Comparison of ENCODE assay signal across 8 mouse cellular contexts in the genomic region with DNA sequence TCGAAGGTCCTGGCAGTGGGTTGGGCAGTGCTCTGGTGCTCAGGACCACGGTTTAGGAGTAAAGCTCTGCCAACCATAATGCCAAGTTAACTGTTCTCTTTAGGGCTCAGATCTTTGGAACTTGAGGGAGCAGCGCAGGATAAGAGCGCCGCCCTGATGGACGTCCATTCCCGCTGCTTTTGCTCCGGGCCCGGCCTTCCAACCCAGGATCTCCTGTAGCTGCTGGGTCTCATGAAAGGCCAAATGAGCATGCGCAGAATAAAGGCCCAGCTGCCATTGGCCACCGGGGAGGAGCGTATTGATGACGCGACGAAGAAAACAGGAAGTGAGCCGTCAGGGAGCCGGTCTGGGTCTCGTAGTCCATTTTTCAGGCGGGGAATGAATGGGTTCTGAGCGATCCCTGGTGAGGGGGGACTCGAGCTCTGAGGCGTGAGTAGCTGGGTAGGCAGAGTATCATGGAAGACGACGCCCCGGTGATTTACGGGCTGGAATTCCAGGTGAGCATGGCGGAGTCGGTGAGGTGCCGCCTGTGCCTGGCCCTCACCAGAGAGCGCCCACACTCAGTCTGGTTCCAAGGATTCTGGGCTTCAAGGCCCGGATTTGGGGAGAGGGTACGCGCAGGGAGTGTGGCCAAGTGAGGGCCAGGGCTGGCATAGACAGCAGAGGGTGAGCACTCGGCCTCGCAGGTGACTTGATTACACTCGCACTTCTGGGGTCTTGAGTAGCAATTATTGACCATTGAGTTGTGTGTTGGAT. TPM values are rescaled to one million over a fixed set of nuclear protein-coding genes. Genes with fewer than 3 reads are reported as not detected.
A peak's percentile ranks its signal among the peaks of the same experiment; 100 is the strongest.
DNase-seq lines count a peak whose midpoint lies in the region; ATAC-seq and TF ChIP-seq lines count a peak whose summit lies in the region.

A gene (plus strand): TSS at position 296 of the 756 bp plus-strand sequence.

- H3K4me2 ChIP-seq in kidney, embryonic 14.5 days (replicated peaks; ENCODE audit: low read depth, low read length) = peak within 1 kb of the TSS; percentile 94
- peak within 1 kb of the TSS; percentile 83 for H3K4me2 ChIP-seq in limb, embryonic 15.5 days

- H3K36me3 ChIP-seq in kidney, embryonic 14.5 days (ENCODE audit: control insufficient read depth, insufficient read depth, low read length) = peaks cover 7% of the 10 kb centered on the region
- H3K36me3 ChIP-seq in limb, embryonic 15.5 days = peaks cover 6% of the 10 kb centered on the region

- peaks cover 13% of the 10 kb centered on the region for H3K4me1 ChIP-seq in bone marrow macrophage, adult 2 months (ENCODE audit: control insufficient read depth, insufficient read depth, low read length)
- H3K4me1 ChIP-seq in embryonic fibroblast, embryonic 13.5 days (ENCODE audit: control insufficient read depth, insufficient read depth, low read length) = no peaks in the 10 kb centered on the region
- H3K4me1 ChIP-seq in kidney, embryonic 14.5 days (ENCODE audit: control insufficient read depth, insufficient read depth, low read length) = peaks cover 3% of the 10 kb centered on the region
- peaks cover 19% of the 10 kb centered on the region for H3K4me1 ChIP-seq in limb, embryonic 15.5 days

- peak within 1 kb of the TSS; percentile 65 for H3K9ac ChIP-seq in kidney, embryonic 14.5 days (ENCODE audit: low read depth, low read length)
- peak within 1 kb of the TSS; percentile 68 for H3K9ac ChIP-seq in limb, embryonic 15.5 days

- no peak for TF ChIP-seq CTCF in bone marrow macrophage, adult 2 months (IDR thresholded peaks at IDR 0.05; ENCODE audit: low read depth, low read length)
- no peak for TF ChIP-seq CTCF in embryonic fibroblast, embryonic 13.5 days (IDR thresholded peaks at IDR 0.05; ENCODE audit: borderline replicate concordance, insufficient read depth, low read length)

- no peak; the same call in 1 of the 2 replicates for TF ChIP-seq POLR2A in bone marrow macrophage, adult 2 months (IDR thresholded peaks at IDR 0.05; ENCODE audit: borderline replicate concordance, low read depth, low read length)
- peak; percentile 65 for TF ChIP-seq POLR2A in embryonic fibroblast, embryonic 13.5 days (IDR thresholded peaks at IDR 0.05; ENCODE audit: low read depth, low read length)

- ATAC-seq in kidney, embryonic 14.5 days (ENCODE audit: low FRiP score, low TSS enrichment) = peak; percentile 75; the same call in 1 of the 2 replicates
- ATAC-seq in limb, embryonic 15.5 days (ENCODE audit: insufficient number of reproducible peaks, low FRiP score, low TSS enrichment, low read depth) = peak; percentile 83

- no peaks in the 10 kb centered on the region for H3K27me3 ChIP-seq in kidney, embryonic 14.5 days (ENCODE audit: control insufficient read depth, insufficient read depth, low read length)
- H3K27me3 ChIP-seq in limb, embryonic 15.5 days = no peaks in the 10 kb centered on the region

- 4% methylated on average over 36 of the region's 36 CpGs for WGBS in kidney, embryonic 14.5 days
- 3% methylated on average over 36 of the region's 36 CpGs for WGBS in limb, embryonic 15.5 days

- DNase-seq in A20 (ENCODE audit: low read depth, low spot score) = peak; percentile 95
- peak; percentile 92 to 95 for DNase-seq in heart, adult 9 months (ENCODE audit: low spot score in 2 of 2)
- peak; percentile 80 to 84 for DNase-seq in monocyte, adult 2 months (ENCODE audit: low read depth in 1 of 2, low spot score in 2 of 2)
- DNase-seq in spleen, postnatal 36 days (ENCODE audit: low spot score in 2 of 2) = peak; percentile 90 to 94

- no peaks in the 10 kb centered on the region for H3K9me3 ChIP-seq in kidney, embryonic 14.5 days (ENCODE audit: control insufficient read depth, low read length)
- no peaks in the 10 kb centered on the region for H3K9me3 ChIP-seq in limb, embryonic 15.5 days

- H3K4me3 ChIP-seq in bone marrow macrophage, adult 2 months (ENCODE audit: insufficient read depth, low read length) = peak within 1 kb of the TSS; percentile 78
- peak within 1 kb of the TSS; percentile 79 for H3K4me3 ChIP-seq in embryonic fibroblast, embryonic 13.5 days (ENCODE audit: insufficient read depth, low read length)
- H3K4me3 ChIP-seq in kidney, embryonic 14.5 days (ENCODE audit: low read length) = peak within 1 kb of the TSS; percentile 87
- peak within 1 kb of the TSS; percentile 85 for H3K4me3 ChIP-seq in limb, embryonic 15.5 days

- H3K27ac ChIP-seq in bone marrow macrophage, adult 2 months (ENCODE audit: insufficient read depth, low read depth, low read length) = peak within 1 kb of the TSS; percentile 35
- H3K27ac ChIP-seq in embryonic fibroblast, embryonic 13.5 days (ENCODE audit: insufficient read depth, low read length) = no peak within 1 kb of the TSS
- no peak within 1 kb of the TSS for H3K27ac ChIP-seq in kidney, embryonic 14.5 days (ENCODE audit: low read depth, low read length)
- peak within 1 kb of the TSS; percentile 62 for H3K27ac ChIP-seq in limb, embryonic 15.5 days

RNA-seq across cellular contexts. Expression of the gene that starts here (rescaled TPM):
- polyA plus RNA-seq in bone marrow macrophage, adult 2 months (2012; ENCODE audit: insufficient read depth, insufficient read length, missing spikeins) = 12.9 and 18.3 TPM in 2 replicates
- polyA plus RNA-seq in embryonic fibroblast, embryonic 13.5 days (2011; ENCODE audit: insufficient read length, low read depth, missing spikeins) = 10.7 and 13.7 TPM in 2 replicates
- polyA plus RNA-seq in kidney, embryonic 14.5 days (2014; fragmentation: Nextera tagmentation; extraction: Ambion mirVana) = 33.4 and 36.1 TPM in 2 replicates
- polyA plus RNA-seq in limb, embryonic 15.5 days (2015; fragmentation: Nextera tagmentation; extraction: Ambion mirVana) = 31.6 and 32.8 TPM in 2 replicates

Comparison
In these comparisons a context has a peak if more than half of its experiments do, and no peak if none do; other contexts are left out.
1. H3K27ac ChIP-seq: peak in bone marrow macrophage, adult 2 months (single experiment) and limb, embryonic 15.5 days (single experiment); none in embryonic fibroblast, embryonic 13.5 days (single experiment) and kidney, embryonic 14.5 days (single experiment).
2. Peak in every context shown above with its lines, with median percentiles within 50 percentile points of each other: DNase-seq and H3K4me3 ChIP-seq.